Mouse (Mus musculus) midbrain, embryonic 11.5 days (tissue): ENCODE results near the gene Tnfrsf13c. TPM values are rescaled to one million over a fixed set of nuclear protein-coding genes. Genes with fewer than 3 reads are reported as not detected.

Experiments used
- ATAC-seq: fragments of 200-750 bp; cut with Nextera tagmentation; 2 replicates; pipeline ENCODE4 v1.8.0; 2017; ENCODE audit warnings: moderate TSS enrichment, moderate library complexity; ENCODE audit not compliant: low FRiP score
- DNase-seq: peaks from one replicate; pipeline ENCODE4 v3.0.0; 2015; ENCODE audit warnings: low spot score; ENCODE audit errors: missing footprints
- H3K27ac ChIP-seq: fragments of 300-500 bp; sonication (generic); 2 replicates; pipeline ENCODE4 v1.5.1; 2014; ENCODE audit warnings: low read depth, low read length
- H3K27me3 ChIP-seq: fragments of 300-500 bp; sonication (generic); 2 replicates; pipeline ENCODE4 v1.6.1; 2014; ENCODE audit warnings: mild to moderate bottlenecking, low read length, moderate library complexity, mixed read lengths; ENCODE audit not compliant: control insufficient read depth, insufficient read depth
- H3K36me3 ChIP-seq: fragments of 300-500 bp; sonication (generic); 2 replicates; pipeline ENCODE4 v1.6.1; 2014; ENCODE audit warnings: mild to moderate bottlenecking, low read length, moderate library complexity, mixed read lengths; ENCODE audit not compliant: control insufficient read depth, insufficient read depth
- H3K4me1 ChIP-seq: fragments of 300-500 bp; sonication (generic); 2 replicates; pipeline ENCODE4 v1.6.1; 2014; ENCODE audit warnings: low read length; ENCODE audit not compliant: control insufficient read depth, insufficient read depth
- H3K4me2 ChIP-seq: fragments of 300-500 bp; sonication (generic); 2 replicates; pipeline ENCODE4 v1.6.1; 2014; ENCODE audit warnings: mild to moderate bottlenecking, moderate library complexity
- H3K4me3 ChIP-seq: fragments of 300-500 bp; sonication (generic); 2 replicates; pipeline ENCODE4 v1.5.1; 2014; ENCODE audit warnings: low read depth, low read length
- H3K9ac ChIP-seq: fragments of 300-500 bp; sonication (generic); 2 replicates; pipeline ENCODE4 v1.6.1; 2014; ENCODE audit warnings: low read length
- H3K9me3 ChIP-seq: fragments of 300-500 bp; sonication (generic); 2 replicates; pipeline ENCODE4 v1.6.1; 2016; ENCODE audit warnings: low read length; ENCODE audit not compliant: control insufficient read depth
- WGBS: fragments of 180-500 bp; shearing (Covaris S2); extraction: QIAGEN DNeasy Blood & Tissue Kit; methylation state at CpG from one replicate; pipeline ENCODE4 v1.1.7; 2014; 5-methylcytosine and 5-hydroxymethylcytosine counted together
- polyA plus RNA-seq: library from polyadenylated mRNA; unstranded; fragments of >200 nt; fragmentation: Nextera tagmentation; extraction: Ambion mirVana; gene quantifications from 2 replicates; pipeline ENCODE4 v1.2.1, GENCODE M21; 2014

The Tnfrsf13c gene
- polyA plus RNA-seq, 1 experiment from 2014 or later: 0.07 TPM

DNA sequence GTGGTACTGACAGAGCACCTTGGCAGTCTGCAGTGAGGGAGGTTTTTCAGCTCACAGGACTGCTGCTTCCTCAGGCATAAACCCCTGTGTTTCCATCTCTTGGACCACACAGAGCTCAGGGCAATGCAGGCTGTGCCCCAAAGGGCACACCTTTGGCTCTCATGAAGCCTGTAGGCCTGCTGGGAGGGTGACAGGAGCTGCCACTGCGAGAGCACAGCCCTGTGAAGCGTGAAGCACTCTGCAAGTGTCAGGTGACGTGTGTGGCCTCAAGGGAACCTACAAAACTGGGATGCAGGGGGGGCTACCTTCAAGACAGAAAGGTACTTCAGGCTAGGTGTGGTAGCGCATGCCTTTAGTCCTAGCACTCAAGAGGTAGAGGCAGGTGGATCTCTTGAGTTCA lies 8.5 kb upstream of the Tnfrsf13c start:
- H3K4me3 ChIP-seq: no peak overlapping the region
- WGBS: 67% methylated on average over 4 of the region's 4 CpGs
- no peak for ATAC-seq
- H3K4me1 ChIP-seq: no peaks in the 10 kb centered on the region
- H3K9ac ChIP-seq: no peak overlapping the region
- no peaks in the 10 kb centered on the region for H3K9me3 ChIP-seq
- no peak overlapping the region for H3K27ac ChIP-seq
- peaks cover 2% of the 10 kb centered on the region; the same call in 1 of the 2 replicates for H3K36me3 ChIP-seq
- no peak overlapping the region for H3K4me2 ChIP-seq
- no peak for DNase-seq
- no peaks in the 10 kb centered on the region for H3K27me3 ChIP-seq

DNA sequence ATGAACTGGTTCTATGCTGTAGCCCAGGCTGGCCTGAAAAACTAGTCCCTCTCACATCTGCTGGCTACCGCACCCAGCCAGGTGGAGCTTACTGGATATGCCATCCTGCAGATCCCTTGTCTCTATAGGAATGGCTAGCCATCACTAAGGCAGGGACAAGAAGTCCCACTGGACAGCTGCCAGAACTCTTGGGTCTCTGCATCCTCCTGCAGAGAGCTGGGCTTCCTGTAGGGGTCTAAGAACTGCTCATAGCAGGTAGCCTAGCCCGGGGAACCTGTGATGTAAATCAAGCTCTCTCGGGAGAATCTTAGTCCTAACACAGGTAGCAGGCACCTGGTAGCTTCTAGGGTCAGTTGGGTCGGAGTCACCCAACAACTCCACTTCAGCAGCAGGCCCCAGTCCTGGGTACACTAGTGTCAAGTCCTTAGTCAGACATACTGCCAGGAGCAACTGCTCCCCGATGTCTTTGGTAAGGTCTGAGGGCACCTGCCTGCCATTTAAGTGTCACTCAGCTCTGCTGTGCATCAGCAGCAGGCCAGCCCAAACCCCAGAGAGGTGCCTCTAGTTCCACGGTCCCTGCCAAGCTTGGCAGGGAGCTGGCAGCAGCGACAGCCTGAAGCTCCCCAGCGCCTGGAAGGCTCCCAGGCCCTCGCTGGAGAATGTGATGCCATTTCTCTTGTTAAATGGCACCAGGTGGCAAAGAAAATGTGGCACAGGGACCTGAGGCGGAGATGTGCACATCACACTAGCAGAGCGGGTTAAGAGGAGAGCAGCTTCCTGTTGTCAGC lies 7.6 kb upstream of the Tnfrsf13c start:
- DNase-seq (no peak), ATAC-seq (no peak)
- Histone ChIP-seq H3K36me3 (peaks cover 2% of the 10 kb centered on the region; the same call in 1 of the 2 replicates), H3K27ac (no peak overlapping the region), H3K4me1 (no peaks in the 10 kb centered on the region), H3K4me2 (no peak overlapping the region), H3K4me3 (no peak overlapping the region), H3K27me3 (no peaks in the 10 kb centered on the region), H3K9ac (no peak overlapping the region), H3K9me3 (no peaks in the 10 kb centered on the region)
- 70% methylated on average over 11 of the region's 11 CpGs for WGBS

DNA sequence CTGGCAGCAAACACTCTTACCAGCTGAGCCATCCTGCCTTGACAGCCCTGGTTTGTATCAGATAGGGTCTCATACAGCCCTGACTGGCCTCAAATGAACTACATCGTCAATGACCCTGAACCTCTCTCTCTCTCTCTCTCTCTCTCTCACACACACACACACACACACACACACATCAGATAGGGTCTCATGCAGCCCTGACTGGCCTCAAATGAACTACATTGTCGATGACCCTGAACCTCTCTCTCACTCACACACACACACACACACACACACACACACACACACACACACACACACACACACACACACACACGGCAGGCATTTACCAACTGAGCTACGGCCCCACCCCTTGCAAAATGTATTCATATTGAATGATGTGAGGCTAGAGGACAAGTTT lies 6.9 kb upstream of the Tnfrsf13c start:
- Histone ChIP-seq H3K4me3 (no peak overlapping the region), H3K9me3 (no peaks in the 10 kb centered on the region), H3K27ac (no peak overlapping the region), H3K4me1 (no peaks in the 10 kb centered on the region), H3K36me3 (peaks cover 2% of the 10 kb centered on the region; the same call in 1 of the 2 replicates), H3K4me2 (no peak overlapping the region), H3K27me3 (no peaks in the 10 kb centered on the region), H3K9ac (no peak overlapping the region)
- WGBS: 83% methylated on average over 4 of the region's 4 CpGs
- no peak for ATAC-seq
- no peak for DNase-seq

DNA sequence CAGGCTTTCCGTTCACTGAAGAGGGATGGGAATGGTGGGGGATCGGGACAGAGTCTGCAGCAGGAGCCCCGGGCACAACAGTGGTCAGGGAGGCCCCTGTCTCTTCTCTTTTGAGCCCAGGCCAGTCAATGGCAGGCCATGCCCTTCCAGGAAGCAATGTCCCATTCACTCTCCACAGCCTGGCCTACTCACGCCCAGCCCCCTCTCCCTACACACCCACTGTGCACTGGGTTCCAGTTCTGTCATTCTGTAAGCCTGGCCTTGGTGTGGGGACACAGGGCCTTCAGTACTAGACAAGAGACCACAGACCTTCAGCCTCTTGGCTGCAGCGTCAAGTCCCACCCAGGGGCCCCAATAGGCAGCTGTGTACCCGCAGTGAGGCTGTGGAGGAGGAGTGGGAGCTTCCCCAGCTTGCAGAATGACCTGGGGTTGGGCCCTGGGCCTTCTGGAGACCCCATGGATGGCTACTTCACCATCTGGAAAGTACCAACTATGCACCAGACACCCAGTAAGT lies 6.0 kb upstream of the Tnfrsf13c start:
- Histone ChIP-seq H3K9ac (peak overlapping the region; percentile 14; the same call in 1 of the 2 replicates), H3K27me3 (peaks cover 2% of the 10 kb centered on the region), H3K4me3 (no peak overlapping the region), H3K27ac (no peak overlapping the region), H3K4me1 (no peaks in the 10 kb centered on the region), H3K9me3 (no peaks in the 10 kb centered on the region), H3K36me3 (peaks cover 2% of the 10 kb centered on the region; the same call in 1 of the 2 replicates), H3K4me2 (no peak overlapping the region)
- ATAC-seq: no peak
- no peak for DNase-seq
- WGBS: 70% methylated on average over 6 of the region's 6 CpGs

DNA sequence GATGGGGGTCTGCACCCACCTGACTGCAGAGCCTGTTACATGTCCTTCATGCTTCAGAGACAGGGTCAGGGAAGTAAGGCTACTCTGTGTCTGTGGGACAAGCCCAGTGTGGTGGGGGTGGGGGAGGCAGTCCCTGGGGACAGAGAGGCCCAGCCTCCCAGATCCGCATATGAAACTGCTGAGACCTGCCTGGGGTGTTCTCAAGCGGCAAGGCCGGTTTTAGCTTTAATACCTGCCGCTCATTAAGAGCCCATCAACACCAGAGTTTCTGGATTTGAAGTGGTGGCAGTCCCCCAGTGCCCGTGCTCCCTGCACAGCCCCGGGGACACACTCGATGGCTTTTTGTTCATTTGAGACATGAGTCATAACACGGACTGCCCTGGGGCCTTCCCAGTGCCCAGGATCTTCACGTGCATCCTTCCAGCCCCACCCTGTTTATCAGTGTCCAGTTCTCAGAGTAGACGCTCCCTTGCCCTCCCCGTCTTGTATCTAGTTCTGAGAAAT lies 5.4 kb upstream of the Tnfrsf13c start:
- Histone ChIP-seq H3K9ac (peak overlapping the region; percentile 14; the same call in 1 of the 2 replicates), H3K4me1 (no peaks in the 10 kb centered on the region; the same call in 1 of the 2 replicates), H3K27ac (no peak overlapping the region), H3K4me2 (no peak overlapping the region), H3K4me3 (no peak overlapping the region), H3K36me3 (peaks cover under 1% of the 10 kb centered on the region; the same call in 1 of the 2 replicates), H3K27me3 (peaks cover 6% of the 10 kb centered on the region), H3K9me3 (no peaks in the 10 kb centered on the region)
- 50% methylated on average over 11 of the region's 11 CpGs for WGBS
- ATAC-seq (no peak), DNase-seq (no peak)

DNA sequence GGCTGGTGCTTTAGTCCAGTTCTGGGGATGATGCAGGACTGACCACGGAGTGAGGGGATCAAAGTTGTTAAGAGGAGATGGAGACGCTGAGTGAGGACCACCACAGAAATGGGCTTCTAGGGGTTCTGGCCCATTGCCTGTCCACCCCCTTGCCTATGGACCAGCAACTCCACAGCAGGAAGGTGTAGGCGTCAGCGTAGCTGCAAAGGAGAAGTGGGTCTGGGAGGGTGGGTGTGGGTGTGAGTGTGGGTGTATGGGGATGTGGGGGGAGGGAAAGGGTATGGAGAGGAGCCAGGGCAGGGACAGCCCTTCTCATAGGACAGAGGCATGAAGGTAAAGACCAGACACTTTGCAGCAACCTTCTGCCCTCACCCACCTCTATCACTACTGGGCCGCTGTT lies 1.6 kb upstream of the Tnfrsf13c start:
- Histone ChIP-seq H3K27ac (no peak overlapping the region), H3K4me3 (no peak overlapping the region), H3K4me2 (no peak overlapping the region), H3K4me1 (no peaks in the 10 kb centered on the region; the same call in 1 of the 2 replicates), H3K27me3 (peaks cover 11% of the 10 kb centered on the region), H3K9me3 (no peaks in the 10 kb centered on the region), H3K36me3 (no peaks in the 10 kb centered on the region), H3K9ac (no peak overlapping the region)
- 84% methylated on average over 5 of the region's 5 CpGs for WGBS
- no peak for DNase-seq
- ATAC-seq: no peak

DNA sequence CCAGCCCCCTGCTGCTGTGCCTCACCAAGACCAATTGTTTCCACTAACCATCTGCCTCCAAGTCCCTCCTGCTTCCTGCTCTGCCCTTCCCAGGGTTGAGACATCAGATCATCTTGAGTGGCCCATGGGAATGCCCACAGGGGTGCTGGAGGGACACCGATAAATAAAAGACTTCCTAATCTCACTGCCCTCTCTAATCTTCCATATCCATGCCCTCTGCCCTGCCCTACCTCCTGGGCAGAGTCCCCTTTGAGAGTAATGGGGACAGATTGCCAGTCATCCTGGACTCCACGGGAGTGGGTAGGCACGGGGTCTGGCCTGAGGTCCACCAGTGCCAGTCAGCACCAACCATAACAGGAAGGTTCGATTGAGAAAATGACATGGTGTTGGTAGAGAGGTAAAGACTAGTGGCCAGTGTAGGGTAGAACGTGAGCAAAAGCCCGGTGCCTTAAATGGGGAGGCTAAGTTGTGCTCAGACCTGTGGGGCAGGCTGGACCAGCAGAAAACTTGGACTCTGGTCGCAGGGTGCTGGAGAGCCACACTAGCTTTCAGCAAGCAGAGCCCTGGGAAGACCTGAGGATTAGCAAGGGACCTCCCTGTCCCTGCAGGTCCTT lies 540 bp upstream of the Tnfrsf13c start:
- H3K27me3 ChIP-seq: peaks cover 11% of the 10 kb centered on the region
- H3K4me1 ChIP-seq: peaks cover 2% of the 10 kb centered on the region
- H3K9ac ChIP-seq: 0 out of 2 replicates have a peak overlapping the region, but pooled peaks have one; percentile 34
- no peak overlapping the region for H3K27ac ChIP-seq
- H3K9me3 ChIP-seq: no peaks in the 10 kb centered on the region
- DNase-seq (no peak), ATAC-seq (no peak)
- H3K4me3 ChIP-seq: no peak overlapping the region
- no peaks in the 10 kb centered on the region for H3K36me3 ChIP-seq
- peak overlapping the region; percentile 47 for H3K4me2 ChIP-seq
- WGBS: 25% methylated on average over 7 of the region's 7 CpGs

DNA sequence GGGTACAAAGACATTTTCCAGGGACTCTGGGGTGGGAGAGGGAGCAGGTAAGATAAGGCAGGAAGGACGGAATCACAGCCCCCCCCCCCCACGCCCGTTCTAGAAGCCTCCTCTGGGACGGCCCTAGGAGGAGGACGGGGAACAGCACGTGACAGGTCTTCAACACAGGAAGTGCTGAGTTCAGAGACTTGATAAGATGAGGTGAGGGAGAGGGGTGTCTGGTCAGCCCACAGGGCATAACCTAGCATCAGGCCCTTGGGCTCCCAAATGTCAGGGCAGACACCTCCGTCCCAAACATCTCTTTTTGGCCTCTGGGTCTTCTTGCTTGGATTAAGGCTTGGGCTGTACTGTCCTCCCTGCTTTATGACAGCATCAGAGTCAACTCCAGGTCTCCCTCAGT lies 918 bp downstream of the Tnfrsf13c start:
- Histone ChIP-seq H3K9me3 (no peaks in the 10 kb centered on the region), H3K27ac (no peak overlapping the region), H3K4me1 (peaks cover 3% of the 10 kb centered on the region), H3K4me3 (no peak overlapping the region), H3K4me2 (peak overlapping the region; percentile 47), H3K36me3 (no peaks in the 10 kb centered on the region), H3K27me3 (peaks cover 11% of the 10 kb centered on the region), H3K9ac (no peak overlapping the region)
- 0 out of 2 replicates have a peak, but pooled peaks have one; percentile 9 for ATAC-seq
- DNase-seq: no peak
- WGBS: 69% methylated on average over 7 of the region's 7 CpGs
